Mouse (Mus musculus) lung, embryonic 14.5 days (tissue): Measurements from ENCODE around the gene Ctsa. TPM values are rescaled to one million over a fixed set of nuclear protein-coding genes. Genes with fewer than 3 reads are reported as not detected.
A peak's percentile ranks its signal among the peaks of the same experiment; 100 is the strongest.

ENCODE experiments used
- ATAC-seq: fragments of 200-750 bp; cut with Nextera tagmentation; 2 replicates; pipeline ENCODE4 v1.8.0; 2017; ENCODE audit warnings: mild to moderate bottlenecking, moderate TSS enrichment, moderate library complexity; ENCODE audit not compliant: insufficient read depth
- DNase-seq: peaks from one replicate; pipeline ENCODE4 v3.0.0-alpha.2; 2015
- H3K27ac ChIP-seq: fragments of 300-500 bp; sonication (generic); 2 replicates; pipeline ENCODE4 v1.5.1; 2014; ENCODE audit warnings: low read depth, mild to moderate bottlenecking, moderate library complexity
- H3K27me3 ChIP-seq: fragments of 300-500 bp; sonication (generic); 2 replicates; pipeline ENCODE4 v1.6.1; 2014; ENCODE audit warnings: low read length, control low read depth; ENCODE audit not compliant: insufficient read depth
- H3K36me3 ChIP-seq: fragments of 300-500 bp; sonication (generic); 2 replicates; pipeline ENCODE4 v1.6.1; 2014; ENCODE audit warnings: control low read depth; ENCODE audit not compliant: insufficient read depth
- H3K4me1 ChIP-seq: fragments of 300-500 bp; sonication (generic); 2 replicates; pipeline ENCODE4 v1.6.1; 2014; ENCODE audit warnings: antibody characterized with exemption, control low read depth; ENCODE audit not compliant: insufficient read depth
- H3K4me2 ChIP-seq: fragments of 300-500 bp; sonication (generic); 2 replicates; pipeline ENCODE4 v1.6.1; 2014; ENCODE audit warnings: mild to moderate bottlenecking
- H3K4me3 ChIP-seq: fragments of 300-500 bp; sonication (generic); 2 replicates; pipeline ENCODE4 v1.5.1; 2014; ENCODE audit warnings: low read depth, low read length
- H3K9ac ChIP-seq: fragments of 300-500 bp; sonication (generic); 2 replicates; pipeline ENCODE4 v1.6.1; 2014
- H3K9me3 ChIP-seq: fragments of 300-500 bp; sonication (generic); 2 replicates; pipeline ENCODE4 v1.6.1; 2016; ENCODE audit warnings: low read depth, low read length, control low read depth
- CTCF ChIP-seq: IDR thresholded peaks from 2 replicates; pipeline ENCODE4 v1.5.1; 2016; ENCODE audit warnings: antibody characterized with exemption, low read depth
- WGBS: fragments of 180-500 bp; shearing (Covaris S2); extraction: QIAGEN DNeasy Blood & Tissue Kit; methylation state at CpG from one replicate; pipeline ENCODE4 v1.1.7; 2014; 5-methylcytosine and 5-hydroxymethylcytosine counted together
- polyA plus RNA-seq: library from polyadenylated mRNA; unstranded; fragments of >200 nt; fragmentation: Nextera tagmentation; extraction: Ambion mirVana; gene quantifications from 2 replicates; pipeline ENCODE4 v1.2.1, GENCODE M21; 2014

The Ctsa gene
- polyA plus RNA-seq, 1 experiment from 2014 or later: 114 TPM

DNA sequence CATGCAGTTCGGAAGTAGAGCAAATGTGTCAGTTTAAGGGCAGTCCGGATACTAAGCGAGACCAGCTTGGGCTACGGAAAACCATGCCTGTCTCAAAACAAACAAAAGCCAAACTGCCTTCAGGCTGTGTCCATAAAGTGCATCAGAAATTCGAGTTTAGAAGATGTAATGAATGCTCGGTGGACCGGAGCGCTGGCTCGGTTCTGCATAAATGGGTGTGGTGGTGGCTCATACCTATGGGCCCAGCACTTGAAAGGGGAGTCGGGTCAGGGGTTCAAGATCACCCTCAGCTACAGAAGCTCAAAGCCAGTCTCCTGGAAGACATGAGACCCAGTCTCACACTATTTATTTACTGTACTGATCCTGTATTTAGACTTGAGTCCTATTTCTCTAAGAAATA lies 44.9 kb upstream of the Ctsa start:
- TF ChIP-seq CTCF: no peak
- no peak overlapping the region for H3K9ac ChIP-seq
- H3K4me2 ChIP-seq: no peak overlapping the region
- no peak overlapping the region for H3K27ac ChIP-seq
- ATAC-seq: no peak
- 77% methylated on average over 10 of the region's 10 CpGs for WGBS
- H3K4me3 ChIP-seq: no peak overlapping the region
- H3K27me3 ChIP-seq: no peaks in the 10 kb centered on the region
- peaks cover 8% of the 10 kb centered on the region; the same call in 1 of the 2 replicates for H3K4me1 ChIP-seq
- H3K9me3 ChIP-seq: no peaks in the 10 kb centered on the region
- H3K36me3 ChIP-seq: peaks cover 33% of the 10 kb centered on the region
- no peak for DNase-seq

DNA sequence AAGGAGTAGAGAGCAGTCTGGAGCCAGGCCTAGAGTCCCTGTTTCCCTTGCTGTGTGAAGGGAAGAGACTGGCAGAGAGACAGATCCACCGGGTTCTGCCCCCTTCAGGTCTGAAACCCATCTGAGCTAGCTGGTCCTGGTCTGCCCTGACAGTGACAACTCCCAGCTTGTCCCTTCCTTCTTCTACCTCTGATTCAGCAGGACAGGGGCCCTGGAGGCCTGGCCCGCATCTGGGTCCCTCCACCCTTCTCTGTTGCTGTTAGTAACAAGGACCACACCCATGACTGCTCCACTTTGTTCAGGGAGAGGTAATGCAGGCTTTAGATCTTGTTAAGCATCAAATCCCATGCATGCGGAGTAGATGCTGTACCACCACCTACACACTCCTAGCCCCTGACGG lies 44.3 kb upstream of the Ctsa start:
- H3K27ac ChIP-seq: no peak overlapping the region
- TF ChIP-seq CTCF: no peak
- H3K4me3 ChIP-seq: no peak overlapping the region
- H3K36me3 ChIP-seq: peaks cover 39% of the 10 kb centered on the region
- 62% methylated on average over 4 of the region's 4 CpGs for WGBS
- H3K27me3 ChIP-seq: no peaks in the 10 kb centered on the region
- H3K4me1 ChIP-seq: peaks cover 8% of the 10 kb centered on the region; the same call in 1 of the 2 replicates
- ATAC-seq (no peak), DNase-seq (no peak)
- no peaks in the 10 kb centered on the region for H3K9me3 ChIP-seq
- no peak overlapping the region for H3K9ac ChIP-seq
- H3K4me2 ChIP-seq: no peak overlapping the region

DNA sequence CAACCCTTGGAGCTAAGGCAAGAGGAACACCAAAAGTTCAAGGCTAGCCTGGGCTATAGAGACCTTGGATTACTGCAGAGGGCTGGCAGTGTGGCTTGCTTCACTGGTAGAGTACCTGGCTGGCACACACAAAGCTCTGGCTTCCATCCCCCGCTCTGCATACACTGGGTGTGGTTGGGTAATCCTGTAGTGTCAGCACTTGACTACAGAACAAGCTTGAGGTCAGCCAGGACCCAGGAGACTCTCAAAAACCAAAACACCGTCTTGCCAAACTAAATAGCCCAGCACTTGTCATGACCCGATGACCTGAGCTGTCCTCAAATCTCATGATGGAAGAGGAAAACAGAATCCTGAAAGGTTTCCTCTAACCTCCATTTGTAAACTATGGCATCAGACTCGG lies 42.2 kb upstream of the Ctsa start:
- Histone ChIP-seq H3K36me3 (peaks cover 54% of the 10 kb centered on the region), H3K4me3 (no peak overlapping the region), H3K27ac (no peak overlapping the region), H3K9ac (no peak overlapping the region), H3K4me1 (0 out of 2 replicates have a peak, but pooled peaks cover 5% of the 10 kb centered on the region), H3K27me3 (no peaks in the 10 kb centered on the region), H3K4me2 (no peak overlapping the region), H3K9me3 (no peaks in the 10 kb centered on the region)
- TF ChIP-seq CTCF: no peak
- 55% methylated on average over 4 of the region's 4 CpGs for WGBS
- ATAC-seq (no peak), DNase-seq (no peak)

DNA sequence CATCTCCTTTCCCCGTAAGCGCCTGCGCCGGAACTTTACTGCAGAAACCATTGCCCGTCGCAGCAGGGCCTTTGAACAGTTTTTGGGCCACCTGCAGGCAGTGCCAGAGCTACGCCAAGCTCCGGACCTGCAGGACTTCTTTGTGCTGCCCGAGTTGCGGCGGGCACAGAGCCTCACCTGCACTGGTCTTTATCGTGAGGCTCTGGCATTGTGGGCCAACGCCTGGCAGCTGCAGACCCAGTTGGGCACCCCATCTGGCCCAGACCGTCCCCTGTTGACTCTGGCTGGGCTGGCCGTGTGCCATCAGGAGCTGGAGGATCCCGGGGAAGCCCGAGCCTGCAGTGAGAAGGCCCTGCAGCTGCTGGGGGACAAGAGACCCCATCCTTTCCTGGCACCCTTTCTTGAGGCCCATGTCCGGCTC lies 40.8 kb upstream of the Ctsa start:
- Histone ChIP-seq H3K4me1 (0 out of 2 replicates have a peak, but pooled peaks cover 4% of the 10 kb centered on the region), H3K4me3 (no peak overlapping the region), H3K9me3 (no peaks in the 10 kb centered on the region), H3K27me3 (no peaks in the 10 kb centered on the region), H3K27ac (no peak overlapping the region), H3K4me2 (no peak overlapping the region), H3K9ac (no peak overlapping the region), H3K36me3 (peaks cover 68% of the 10 kb centered on the region)
- WGBS: 92% methylated on average over 18 of the region's 18 CpGs
- no peak for TF ChIP-seq CTCF
- DNase-seq (no peak), ATAC-seq (no peak)

DNA sequence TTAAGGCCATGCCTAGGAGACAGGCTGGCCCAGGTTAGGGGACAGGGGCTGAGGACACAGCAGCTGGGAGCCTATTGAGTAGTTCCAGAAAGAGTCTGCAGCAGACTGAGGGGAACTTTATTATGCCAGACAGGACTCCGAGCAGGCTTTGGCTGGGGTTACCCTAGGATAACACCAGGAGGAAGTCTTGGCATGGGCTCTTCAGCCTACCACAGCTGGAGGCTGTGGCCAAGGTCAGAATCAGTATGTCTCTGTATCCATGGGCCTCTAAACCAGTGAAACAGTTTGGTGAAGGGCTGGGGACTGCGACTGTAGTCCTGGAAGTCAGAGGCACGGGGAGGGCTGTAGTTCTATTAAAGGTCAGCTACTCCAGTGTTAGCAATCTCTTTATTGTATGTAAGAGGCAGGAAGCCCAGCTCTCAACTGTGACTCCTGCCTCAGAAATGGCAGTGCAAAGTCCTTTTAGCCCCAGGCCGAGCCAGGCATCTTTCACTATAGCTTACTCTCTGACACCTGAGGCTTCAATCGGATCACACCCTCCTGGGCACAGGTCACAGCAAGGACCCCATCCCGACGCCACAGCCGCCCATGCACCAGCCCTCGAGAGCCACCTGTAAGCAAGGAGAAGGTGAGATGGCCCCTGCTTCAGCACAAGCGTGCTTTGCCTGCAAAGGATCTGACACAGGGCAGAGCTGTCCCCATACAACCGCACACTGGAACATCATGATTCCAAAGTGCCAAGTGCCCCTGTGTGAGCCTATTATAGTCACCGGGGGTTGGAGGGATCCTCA lies 40.1 kb upstream of the Ctsa start:
- H3K27ac ChIP-seq: no peak overlapping the region
- no peaks in the 10 kb centered on the region for H3K4me1 ChIP-seq
- H3K9me3 ChIP-seq: no peaks in the 10 kb centered on the region
- 87% methylated on average over 12 of the region's 12 CpGs for whole genome bisulfite sequencing
- H3K9ac ChIP-seq: no peak overlapping the region
- no peak overlapping the region for H3K4me2 ChIP-seq
- H3K4me3 ChIP-seq: no peak overlapping the region
- peaks cover 74% of the 10 kb centered on the region for H3K36me3 ChIP-seq
- ATAC-seq: no peak
- H3K27me3 ChIP-seq: no peaks in the 10 kb centered on the region
- TF ChIP-seq CTCF: no peak
- DNase-seq: no peak

DNA sequence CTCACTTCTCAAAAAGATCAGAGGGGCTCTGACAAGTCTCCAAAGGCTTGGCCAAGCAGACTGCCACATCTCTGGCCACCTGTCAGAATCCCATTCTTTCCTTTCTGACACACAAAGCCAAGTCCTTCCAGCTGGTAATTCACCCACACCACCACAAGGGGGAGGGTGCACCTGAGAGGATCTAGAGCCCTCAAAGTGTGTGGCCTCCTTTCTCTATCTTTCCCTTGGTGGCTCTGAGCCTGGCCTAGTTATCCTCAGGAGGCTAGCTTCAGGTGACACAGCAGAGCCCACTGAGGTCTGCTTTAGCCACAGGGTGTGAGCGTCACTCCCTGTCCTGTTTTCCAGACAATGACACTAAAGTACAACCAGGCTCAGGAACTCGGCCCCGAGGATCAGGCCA lies 39.4 kb upstream of the Ctsa start:
- H3K36me3 ChIP-seq: peaks cover 79% of the 10 kb centered on the region
- no peaks in the 10 kb centered on the region for H3K4me1 ChIP-seq
- H3K27me3 ChIP-seq: no peaks in the 10 kb centered on the region
- no peak overlapping the region for H3K9ac ChIP-seq
- ATAC-seq (0 out of 2 replicates have a peak, but pooled peaks have one; percentile 13), DNase-seq (peak; percentile 77)
- no peaks in the 10 kb centered on the region for H3K9me3 ChIP-seq
- peak; percentile 84 for TF ChIP-seq CTCF
- H3K4me2 ChIP-seq: no peak overlapping the region
- H3K4me3 ChIP-seq: no peak overlapping the region
- H3K27ac ChIP-seq: no peak overlapping the region
- 65% methylated on average over 3 of the region's 3 CpGs for WGBS

DNA sequence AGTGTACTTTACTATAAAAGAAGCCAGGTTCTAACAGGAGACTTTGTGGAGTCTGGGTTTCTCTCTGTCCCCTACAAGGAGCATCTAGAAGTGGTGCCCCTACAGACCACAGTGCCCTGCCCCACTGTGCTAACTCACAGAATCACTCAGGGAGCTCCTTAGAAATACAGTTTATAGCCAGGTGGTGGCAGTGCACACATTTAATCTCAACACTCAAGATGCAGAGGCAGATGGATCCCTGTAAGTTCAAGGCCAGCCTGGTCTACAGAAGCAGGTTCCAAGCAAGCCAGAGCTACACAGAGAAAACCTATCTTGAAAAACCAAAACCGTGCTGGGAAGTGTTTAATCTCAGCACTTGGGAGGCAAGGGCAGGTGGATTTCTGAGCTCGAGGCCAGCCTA lies 38.9 kb upstream of the Ctsa start:
- DNase-seq: peak; percentile 29
- no peak overlapping the region for H3K9ac ChIP-seq
- H3K4me3 ChIP-seq: no peak overlapping the region
- H3K27ac ChIP-seq: no peak overlapping the region
- no peak overlapping the region for H3K4me2 ChIP-seq
- TF ChIP-seq CTCF: no peak; the same call in 1 of the 2 replicates
- WGBS: 92% methylated on average over 2 of the region's 2 CpGs
- no peaks in the 10 kb centered on the region for H3K4me1 ChIP-seq
- ATAC-seq: 0 out of 2 replicates have a peak, but pooled peaks have one; percentile 15
- H3K9me3 ChIP-seq: no peaks in the 10 kb centered on the region
- peaks cover 80% of the 10 kb centered on the region for H3K36me3 ChIP-seq
- H3K27me3 ChIP-seq: no peaks in the 10 kb centered on the region
